Mouse (Mus musculus) bone marrow macrophage, adult 2 months (primary cell): ENCODE data around the gene Khdc1a.

Experiments
- CTCF ChIP-seq: IDR thresholded peaks from 2 replicates; pipeline ENCODE4 v1.5.1; 2012; ENCODE audit warnings: low read depth, mild to moderate bottlenecking, low read length, moderate library complexity
- POLR2A ChIP-seq: IDR thresholded peaks from 2 replicates; pipeline ENCODE4 v1.6.1; 2012; ENCODE audit warnings: mild to moderate bottlenecking, low read depth, low read length, borderline replicate concordance

DNA sequence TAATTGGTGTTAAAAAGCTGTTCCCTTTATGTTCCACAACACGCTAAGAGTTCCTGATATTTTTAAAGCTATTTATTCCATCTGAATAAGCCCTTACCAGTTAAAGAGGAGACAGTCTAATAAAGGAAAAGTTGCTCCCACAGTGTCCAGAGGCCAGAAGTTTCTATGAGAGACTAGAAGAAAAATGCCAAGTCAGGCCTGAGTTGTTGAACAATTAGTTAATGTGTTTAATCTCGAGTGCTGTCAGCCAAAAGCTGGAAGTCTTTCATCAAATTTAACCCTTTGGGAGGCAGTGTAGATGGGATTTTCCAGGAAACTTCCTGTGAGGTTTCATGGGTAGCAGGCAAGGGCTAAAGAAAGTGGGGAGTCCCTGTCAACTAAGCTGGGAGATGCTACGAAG is 49.6 kb upstream of the Khdc1a start:
- TF ChIP-seq CTCF (no peak), POLR2A (no peak)
